ENCODE assay signal across 24 mouse cellular contexts in genomic region chr8:46385806-46386205, GRCm38 (mm10).
DNase-seq lines count a peak whose midpoint lies in the region; ATAC-seq and TF ChIP-seq lines count a peak whose summit lies in the region.
"Had no signal": no experiment of that assay in that cellular context is flagged by ENCODE, and none has a peak within 500 bp of the region (broad histone marks: within the 10 kb centered on the region; RNA-seq: fewer than 3 reads in every experiment).

No protein-coding gene starts in this region.

- WGBS in kidney, postnatal 0 days, result 90% methylated on average over 6 of the region's 6 CpGs
- 93% methylated on average over 6 of the region's 6 CpGs for WGBS in kidney, embryonic 14.5 days

- H3K27ac ChIP-seq in kidney, postnatal 0 days, result peak overlapping the region; percentile 76; the same call in 1 of the 2 replicates
- H3K27ac ChIP-seq in kidney, embryonic 14.5 days (ENCODE audit: low read depth, low read length), result no peak overlapping the region
- H3K27ac ChIP-seq: embryonic facial prominence, embryonic 13.5 days; gastrocnemius, adult 2 months; left cerebral cortex, adult 2 months; limb, embryonic 15.5 days; macrophage; neural tube, embryonic 15.5 days had no signal

- H3K9me3 ChIP-seq in kidney, postnatal 0 days (replicated peaks; ENCODE audit: low read length), result no peaks in the 10 kb centered on the region
- no peaks in the 10 kb centered on the region for H3K9me3 ChIP-seq in kidney, embryonic 14.5 days (ENCODE audit: control insufficient read depth, low read length)
- H3K9me3 ChIP-seq: embryonic facial prominence, embryonic 13.5 days; heart, embryonic 12.5 days; limb, embryonic 15.5 days; neural tube, embryonic 15.5 days had no signal

- no peaks in the 10 kb centered on the region for H3K4me1 ChIP-seq in kidney, postnatal 0 days (replicated peaks; ENCODE audit: insufficient read depth, low read length)
- no peaks in the 10 kb centered on the region for H3K4me1 ChIP-seq in kidney, embryonic 14.5 days (ENCODE audit: control insufficient read depth, insufficient read depth, low read length)
- H3K4me1 ChIP-seq: embryonic facial prominence, embryonic 13.5 days; heart, embryonic 12.5 days; limb, embryonic 15.5 days; neural tube, embryonic 15.5 days had no signal

- no peak for ATAC-seq in kidney, postnatal 0 days (replicated peaks; ENCODE audit: low FRiP score, low read depth)
- ATAC-seq in kidney, embryonic 14.5 days (ENCODE audit: low FRiP score, low TSS enrichment), result no peak
- ATAC-seq in megakaryocyte, adult 5-6 weeks (ENCODE audit: poor library complexity, severe bottlenecking), result 0 out of 2 replicates have a peak, but pooled peaks have one; percentile 21
- ATAC-seq: activated CD4-positive, CD25-positive, alpha-beta regulatory T cell, adult 4 months had no signal

- no peaks in the 10 kb centered on the region for H3K27me3 ChIP-seq in kidney, postnatal 0 days (ENCODE audit: insufficient read depth, low read length)
- no peaks in the 10 kb centered on the region for H3K27me3 ChIP-seq in kidney, embryonic 14.5 days (ENCODE audit: control insufficient read depth, insufficient read depth, low read length)
- H3K27me3 ChIP-seq: embryonic facial prominence, embryonic 13.5 days; heart, embryonic 12.5 days; limb, embryonic 15.5 days; neural tube, embryonic 15.5 days had no signal

- no peak overlapping the region for H3K4me2 ChIP-seq in kidney, postnatal 0 days (ENCODE audit: low read length)
- no peak overlapping the region for H3K4me2 ChIP-seq in kidney, embryonic 14.5 days (replicated peaks; ENCODE audit: low read depth, low read length)
- H3K4me2 ChIP-seq: embryonic facial prominence, embryonic 13.5 days; heart, embryonic 12.5 days; limb, embryonic 15.5 days; midbrain, embryonic 11.5 days; neural tube, embryonic 15.5 days had no signal

- no peaks in the 10 kb centered on the region for H3K36me3 ChIP-seq in kidney, postnatal 0 days (ENCODE audit: insufficient read depth, low read length)
- no peaks in the 10 kb centered on the region for H3K36me3 ChIP-seq in kidney, embryonic 14.5 days (ENCODE audit: control insufficient read depth, insufficient read depth, low read length)
- H3K36me3 ChIP-seq: embryonic facial prominence, embryonic 13.5 days; heart, embryonic 12.5 days; limb, embryonic 15.5 days; neural tube, embryonic 15.5 days had no signal

- no peak overlapping the region for H3K4me3 ChIP-seq in kidney, postnatal 0 days (replicated peaks; ENCODE audit: low read depth, low read length)
- H3K4me3 ChIP-seq in kidney, embryonic 14.5 days (ENCODE audit: low read length), result no peak overlapping the region
- H3K4me3 ChIP-seq: embryonic facial prominence, embryonic 13.5 days; erythroblast, embryonic 14.5 days; gastrocnemius, adult 2 months; heart, embryonic 12.5 days; left cerebral cortex, adult 2 months; limb, embryonic 15.5 days; neural tube, embryonic 15.5 days had no signal

- H3K9ac ChIP-seq in kidney, postnatal 0 days (ENCODE audit: low read depth, low read length), result no peak overlapping the region
- no peak overlapping the region for H3K9ac ChIP-seq in kidney, embryonic 14.5 days (ENCODE audit: low read depth, low read length)
- H3K9ac ChIP-seq: embryonic facial prominence, embryonic 13.5 days; heart, embryonic 12.5 days; limb, embryonic 15.5 days; neural tube, embryonic 15.5 days had no signal

- peak; percentile 49 for DNase-seq in adrenal gland, adult 2 months
- DNase-seq in adrenal gland, postnatal 4 days (ENCODE audit: low spot score in 2 of 2), result no peak
- no peak for DNase-seq in kidney, postnatal 0 days (ENCODE audit: low spot score)
- DNase-seq in adrenal gland, postnatal 14 days, result peak; percentile 46
- DNase-seq in gastrocnemius, postnatal 4 days (ENCODE audit: low spot score in 2 of 2), result no peak
- DNase-seq: cerebellum, adult 8-10 months; cerebellum, postnatal 36 days; gastrocnemius, adult 2 months; heart, postnatal 10 days; layer of hippocampus, adult 9-11 months; right cerebral cortex, adult 18-20 months; right cerebral cortex, postnatal 4 days; thymus, postnatal 25 days had no signal

- TF ChIP-seq CTCF in kidney, postnatal 0 days (IDR thresholded peaks at IDR 0.05; ENCODE audit: low read depth), result no peak

Comparison
In these comparisons a context has a peak if more than half of its experiments do, and no peak if none do; other contexts are left out.
1. DNase-seq: peak in adrenal gland, adult 2 months (single experiment) and adrenal gland, postnatal 14 days (single experiment); none in adrenal gland, postnatal 4 days (0 of 2), kidney, postnatal 0 days (single experiment) and gastrocnemius, postnatal 4 days (0 of 2).